ENCODE assay signal across 9 mouse cellular contexts in genomic region chr8:26273415-26273760, GRCm38 (mm10).
DNase-seq lines count a peak whose midpoint lies in the region; ATAC-seq lines count a peak whose summit lies in the region.
"Had no signal": no experiment of that assay in that cellular context is flagged by ENCODE, and none has a peak within 500 bp of the region (broad histone marks: within the 10 kb centered on the region; RNA-seq: fewer than 3 reads in every experiment).

No protein-coding gene starts in this region.

- H3K4me2 ChIP-seq in kidney, embryonic 16.5 days (replicated peaks; ENCODE audit: low read depth, low read length), result peak overlapping the region; percentile 38
- peak overlapping the region; percentile 29 for H3K4me2 ChIP-seq in forebrain, embryonic 14.5 days (ENCODE audit: low read length)
- H3K4me2 ChIP-seq in intestine, embryonic 16.5 days (ENCODE audit: low read depth, low read length), result peak overlapping the region; percentile 7; the same call in 1 of the 2 replicates
- H3K4me2 ChIP-seq in neural tube, embryonic 12.5 days (replicated peaks), result peak overlapping the region; percentile 38

- no peak for DNase-seq in kidney, postnatal 14 days
- peak; percentile 67 for DNase-seq in forebrain, embryonic 14.5 days (ENCODE audit: low spot score)
- DNase-seq in left cerebral cortex, postnatal 14 days (ENCODE audit: low spot score in 2 of 2), result no peak
- no peak for DNase-seq in urinary bladder, postnatal 14 days (ENCODE audit: low spot score)
- DNase-seq in layer of hippocampus, adult 8-10 months (ENCODE audit: low spot score in 2 of 2), result no peak
- DNase-seq: kidney, adult 2 months had no signal

- H3K4me1 ChIP-seq in kidney, embryonic 16.5 days (ENCODE audit: insufficient read depth, low read length), result peaks cover 23% of the 10 kb centered on the region
- H3K4me1 ChIP-seq in forebrain, embryonic 14.5 days (ENCODE audit: control insufficient read depth, insufficient read depth, low read length), result peaks cover 20% of the 10 kb centered on the region
- H3K4me1 ChIP-seq in intestine, embryonic 16.5 days (ENCODE audit: control insufficient read depth, insufficient read depth, low read length), result no peaks in the 10 kb centered on the region
- peaks cover 18% of the 10 kb centered on the region for H3K4me1 ChIP-seq in neural tube, embryonic 12.5 days

- intact Hi-C loops in left cerebral cortex, postnatal 14 days (cut with DNase I), result no loop called here

- H3K27ac ChIP-seq in kidney, embryonic 16.5 days (ENCODE audit: low read length), result no peak overlapping the region
- no peak overlapping the region for H3K27ac ChIP-seq in forebrain, embryonic 14.5 days (ENCODE audit: low read depth, low read length)
- no peak overlapping the region for H3K27ac ChIP-seq in intestine, embryonic 16.5 days (ENCODE audit: low read length)
- no peak overlapping the region for H3K27ac ChIP-seq in neural tube, embryonic 12.5 days

- H3K36me3 ChIP-seq in kidney, embryonic 16.5 days (ENCODE audit: insufficient read depth, low read length), result no peaks in the 10 kb centered on the region
- H3K36me3 ChIP-seq in forebrain, embryonic 14.5 days (ENCODE audit: control insufficient read depth, insufficient read depth, low read length), result no peaks in the 10 kb centered on the region
- H3K36me3 ChIP-seq in intestine, embryonic 16.5 days (ENCODE audit: control insufficient read depth, insufficient read depth, low read length), result no peaks in the 10 kb centered on the region
- H3K36me3 ChIP-seq in neural tube, embryonic 12.5 days, result no peaks in the 10 kb centered on the region

- H3K27me3 ChIP-seq in kidney, embryonic 16.5 days (ENCODE audit: insufficient read depth, low read length), result 0 out of 2 replicates have a peak, but pooled peaks cover 6% of the 10 kb centered on the region
- H3K27me3 ChIP-seq in forebrain, embryonic 14.5 days (replicated peaks; ENCODE audit: control insufficient read depth, insufficient read depth, low read length), result no peaks in the 10 kb centered on the region
- 0 out of 2 replicates have a peak, but pooled peaks cover 7% of the 10 kb centered on the region for H3K27me3 ChIP-seq in intestine, embryonic 16.5 days (replicated peaks; ENCODE audit: control insufficient read depth, insufficient read depth, low read length)
- peaks cover 11% of the 10 kb centered on the region; the same call in 1 of the 2 replicates for H3K27me3 ChIP-seq in neural tube, embryonic 12.5 days (replicated peaks)

- no peak for ATAC-seq in kidney, embryonic 16.5 days (ENCODE audit: low FRiP score, low TSS enrichment)
- peak; percentile 60 for ATAC-seq in forebrain, embryonic 14.5 days
- ATAC-seq in intestine, embryonic 16.5 days, result no peak
- no peak for ATAC-seq in neural tube, embryonic 12.5 days (ENCODE audit: low FRiP score, low read depth)

- no peak overlapping the region for H3K9ac ChIP-seq in kidney, embryonic 16.5 days (replicated peaks; ENCODE audit: low read length)
- H3K9ac ChIP-seq in forebrain, embryonic 14.5 days (ENCODE audit: low read length), result no peak overlapping the region
- peak overlapping the region; percentile 27; the same call in 1 of the 2 replicates for H3K9ac ChIP-seq in intestine, embryonic 16.5 days (ENCODE audit: low read depth, low read length)
- H3K9ac ChIP-seq in neural tube, embryonic 12.5 days, result no peak overlapping the region

- H3K9me3 ChIP-seq in kidney, embryonic 16.5 days (ENCODE audit: low read length), result no peaks in the 10 kb centered on the region
- no peaks in the 10 kb centered on the region for H3K9me3 ChIP-seq in forebrain, embryonic 14.5 days (replicated peaks; ENCODE audit: control insufficient read depth, low read length)
- H3K9me3 ChIP-seq in intestine, embryonic 16.5 days (ENCODE audit: control insufficient read depth, low read length), result no peaks in the 10 kb centered on the region
- H3K9me3 ChIP-seq in neural tube, embryonic 12.5 days, result no peaks in the 10 kb centered on the region

- peak overlapping the region; percentile 13 for H3K4me3 ChIP-seq in kidney, embryonic 16.5 days (ENCODE audit: low read length)
- H3K4me3 ChIP-seq in forebrain, embryonic 14.5 days (ENCODE audit: low read depth, low read length), result no peak overlapping the region
- H3K4me3 ChIP-seq in intestine, embryonic 16.5 days (ENCODE audit: low read length), result peak overlapping the region; percentile 2; the same call in 1 of the 2 replicates
- no peak overlapping the region for H3K4me3 ChIP-seq in neural tube, embryonic 12.5 days

- 4% methylated on average over 12 of the region's 12 CpGs for WGBS in kidney, embryonic 16.5 days
- WGBS in forebrain, embryonic 14.5 days, result 1% methylated on average over 12 of the region's 12 CpGs
- 10% methylated on average over 12 of the region's 12 CpGs for WGBS in intestine, embryonic 16.5 days
- WGBS in neural tube, embryonic 12.5 days, result 1% methylated on average over 12 of the region's 12 CpGs

Comparison
In these comparisons a context has a peak if more than half of its experiments do, and no peak if none do; other contexts are left out.
1. H3K4me3 ChIP-seq: peak in kidney, embryonic 16.5 days (single experiment) and intestine, embryonic 16.5 days (single experiment); none in forebrain, embryonic 14.5 days (single experiment) and neural tube, embryonic 12.5 days (single experiment).
2. Peak in every context shown above with its lines, with median percentiles within 50 percentile points of each other: H3K4me2 ChIP-seq.